Mouse (Mus musculus) activated CD4-positive, CD25-positive, alpha-beta regulatory T cell, adult 9 weeks (primary cell): ENCODE measurements around the gene Serpinb9g. TPM values are rescaled to one million over a fixed set of nuclear protein-coding genes. Genes with fewer than 3 reads are reported as not detected.

Experiments used
- polyA plus RNA-seq: library from polyadenylated mRNA; unstranded; fragments of 100-300 nt; shearing (Covaris generic); gene quantifications from one replicate; pipeline ENCODE4 v1.2.1, GENCODE M21; 2017

Serpinb9g gene
- not detected for polyA plus RNA-seq

DNA sequence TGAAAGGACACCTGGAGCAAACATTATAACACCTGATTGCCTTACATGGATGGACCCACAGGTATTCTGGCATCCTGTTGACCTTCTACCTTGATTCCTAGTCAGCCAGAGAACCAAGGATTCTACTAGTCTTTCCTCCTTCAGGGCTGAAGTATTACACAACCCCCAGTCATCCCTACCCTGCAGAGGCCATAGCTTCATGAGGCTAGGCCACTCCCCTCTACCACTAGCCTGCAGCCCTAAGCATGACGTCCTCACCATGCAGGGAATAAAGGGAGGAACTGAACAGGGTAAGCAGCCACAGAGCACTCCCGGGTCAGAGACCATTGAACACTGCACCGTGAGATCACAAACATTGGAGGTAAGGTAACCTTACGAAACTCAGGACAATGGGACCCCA lies at the start of gene Serpinb9g:
Gene Serpinb9g, plus strand, starts transcription at position 301 of the 400 bp plus-strand sequence.

Other genes with a start within 250 kb of the Serpinb9g start
- gene Serpinb9e, start 235.2 kb upstream of the Serpinb9g start, polyA plus RNA-seq: not detected
- not detected for gene Serpinb9f, start 160.7 kb upstream of the Serpinb9g start, polyA plus RNA-seq
- not detected for gene Gm11397, start 89.0 kb upstream of the Serpinb9g start, polyA plus RNA-seq
- not detected for gene Serpinb6d, start 176.6 kb downstream of the Serpinb9g start, polyA plus RNA-seq